Comparison of ENCODE assay signal across 8 mouse cellular contexts in the genomic region with DNA sequence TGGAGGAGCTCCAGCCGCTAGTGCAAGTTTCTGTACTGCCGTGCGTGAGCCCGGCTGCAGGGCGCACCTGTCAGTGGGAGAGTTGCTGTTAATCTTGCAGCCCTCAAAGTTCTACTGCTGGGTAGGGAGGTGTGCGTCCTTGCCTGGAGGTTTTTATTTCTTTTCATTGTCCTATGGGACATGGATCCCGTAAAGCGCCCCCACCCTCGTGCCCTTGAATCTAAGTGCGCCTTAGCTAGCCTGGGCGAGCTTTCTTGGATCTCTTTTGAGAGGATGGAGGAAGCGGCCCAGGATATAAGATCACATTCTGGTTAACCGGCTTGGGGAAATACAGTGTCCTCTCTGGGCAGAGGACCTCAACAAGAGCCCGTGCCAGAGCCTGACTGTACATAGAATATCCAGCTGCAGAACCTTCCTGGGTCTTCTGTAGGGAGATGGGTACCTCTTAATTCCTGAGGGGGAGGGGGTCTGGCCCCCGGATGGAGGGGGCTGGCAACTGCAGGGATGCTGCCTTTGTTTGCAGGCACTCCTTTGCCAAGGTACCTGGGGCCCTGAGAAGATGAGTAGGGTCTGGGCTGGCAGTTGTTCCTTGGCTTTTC. TPM values are rescaled to one million over a fixed set of nuclear protein-coding genes. Genes with fewer than 3 reads are reported as not detected.
DNase-seq lines count a peak whose midpoint lies in the region; ATAC-seq and TF ChIP-seq lines count a peak whose summit lies in the region.

No protein-coding gene starts in this region.

- peaks cover 13% of the 10 kb centered on the region for H3K4me1 ChIP-seq in heart, adult 2 months (ENCODE audit: control insufficient read depth, insufficient read depth, low read length)
- no peaks in the 10 kb centered on the region for H3K4me1 ChIP-seq in bone marrow macrophage, adult 2 months (ENCODE audit: control insufficient read depth, insufficient read depth, low read length)
- peaks cover 20% of the 10 kb centered on the region for H3K4me1 ChIP-seq in heart, embryonic 16.5 days (ENCODE audit: control insufficient read depth, insufficient read depth, low read length)
- peaks cover 34% of the 10 kb centered on the region for H3K4me1 ChIP-seq in liver, embryonic 12.5 days
- peaks cover 19% of the 10 kb centered on the region for H3K4me1 ChIP-seq in stomach, embryonic 16.5 days (ENCODE audit: control insufficient read depth, insufficient read depth, low read length)

- H3K36me3 ChIP-seq in heart, adult 2 months (ENCODE audit: control insufficient read depth, insufficient read depth, low read length), result no peaks in the 10 kb centered on the region
- no peaks in the 10 kb centered on the region for H3K36me3 ChIP-seq in heart, embryonic 16.5 days (ENCODE audit: control insufficient read depth, insufficient read depth)
- peaks cover 20% of the 10 kb centered on the region for H3K36me3 ChIP-seq in liver, embryonic 12.5 days
- 0 out of 2 replicates have a peak, but pooled peaks cover 2% of the 10 kb centered on the region for H3K36me3 ChIP-seq in stomach, embryonic 16.5 days (ENCODE audit: control insufficient read depth, insufficient read depth, low read length)

- no peaks in the 10 kb centered on the region for H3K79me2 ChIP-seq in heart, adult 2 months (replicated peaks; ENCODE audit: control insufficient read depth, insufficient read depth, low read length)

- H3K9ac ChIP-seq in heart, adult 2 months (ENCODE audit: low read depth, low read length), result peak overlapping the region; percentile 80
- peak overlapping the region; percentile 74 for H3K9ac ChIP-seq in heart, embryonic 16.5 days (ENCODE audit: low read length)
- H3K9ac ChIP-seq in liver, embryonic 12.5 days, result no peak overlapping the region
- peak overlapping the region; percentile 71 for H3K9ac ChIP-seq in stomach, embryonic 16.5 days (ENCODE audit: low read length)

- H3K9me3 ChIP-seq in heart, embryonic 16.5 days (replicated peaks; ENCODE audit: control insufficient read depth, low read length), result no peaks in the 10 kb centered on the region
- H3K9me3 ChIP-seq in liver, embryonic 12.5 days (replicated peaks), result no peaks in the 10 kb centered on the region
- H3K9me3 ChIP-seq in stomach, embryonic 16.5 days (replicated peaks; ENCODE audit: control insufficient read depth, low read length), result no peaks in the 10 kb centered on the region

- H3K4me2 ChIP-seq in heart, embryonic 16.5 days (ENCODE audit: low read depth, low read length), result peak overlapping the region; percentile 100
- H3K4me2 ChIP-seq in liver, embryonic 12.5 days, result peak overlapping the region; percentile 73
- H3K4me2 ChIP-seq in stomach, embryonic 16.5 days (ENCODE audit: low read depth, low read length), result peak overlapping the region; percentile 99

- no peak for DNase-seq in heart, adult 2 months
- DNase-seq in heart, postnatal 4 days, result no peak
- DNase-seq in left cerebral cortex, adult 9 months (ENCODE audit: low spot score in 2 of 2), result no peak
- no peak for DNase-seq in MN1 (ENCODE audit: low spot score)

- TF ChIP-seq CTCF in heart, adult 2 months (IDR thresholded peaks at IDR 0.05), result no peak
- no peak for TF ChIP-seq CTCF in bone marrow macrophage, adult 2 months (IDR thresholded peaks at IDR 0.05; ENCODE audit: low read depth, low read length)

- TF ChIP-seq EP300 in heart, adult 2 months (IDR thresholded peaks at IDR 0.05; ENCODE audit: insufficient read depth, low read depth, low read length), result no peak

- ATAC-seq in heart, embryonic 16.5 days (replicated peaks; ENCODE audit: extremely low read depth, insufficient read depth, low FRiP score), result peak; percentile 15; the same call in 1 of the 2 replicates
- ATAC-seq in liver, embryonic 12.5 days, result no peak
- ATAC-seq in stomach, embryonic 16.5 days (ENCODE audit: insufficient read depth, low FRiP score), result no peak

- peak overlapping the region; percentile 72 for H3K27ac ChIP-seq in heart, adult 2 months
- H3K27ac ChIP-seq in bone marrow macrophage, adult 2 months (ENCODE audit: insufficient read depth, low read depth, low read length), result no peak overlapping the region
- H3K27ac ChIP-seq in heart, embryonic 16.5 days (ENCODE audit: low read length), result no peak overlapping the region
- H3K27ac ChIP-seq in liver, embryonic 12.5 days, result no peak overlapping the region
- no peak overlapping the region for H3K27ac ChIP-seq in stomach, embryonic 16.5 days (ENCODE audit: low read length)

- no peaks in the 10 kb centered on the region for H3K27me3 ChIP-seq in heart, adult 2 months (ENCODE audit: control insufficient read depth, insufficient read depth, low read length)
- H3K27me3 ChIP-seq in heart, embryonic 16.5 days (ENCODE audit: control insufficient read depth, insufficient read depth, low read length), result peaks cover 15% of the 10 kb centered on the region
- peaks cover 78% of the 10 kb centered on the region for H3K27me3 ChIP-seq in liver, embryonic 12.5 days (replicated peaks)
- H3K27me3 ChIP-seq in stomach, embryonic 16.5 days (ENCODE audit: control insufficient read depth, insufficient read depth, low read length), result peaks cover 7% of the 10 kb centered on the region

- H3K4me3 ChIP-seq in heart, adult 2 months, result peak overlapping the region; percentile 76
- H3K4me3 ChIP-seq in bone marrow macrophage, adult 2 months (ENCODE audit: insufficient read depth, low read length), result peak overlapping the region; percentile 48
- peak overlapping the region; percentile 67 for H3K4me3 ChIP-seq in heart, embryonic 16.5 days (ENCODE audit: low read length)
- H3K4me3 ChIP-seq in liver, embryonic 12.5 days, result peak overlapping the region; percentile 48
- H3K4me3 ChIP-seq in stomach, embryonic 16.5 days (replicated peaks; ENCODE audit: low read length), result peak overlapping the region; percentile 60

- no peak for TF ChIP-seq POLR2A in heart, adult 2 months (IDR thresholded peaks at IDR 0.05; ENCODE audit: insufficient read depth, low read depth, low read length)
- TF ChIP-seq POLR2A in bone marrow macrophage, adult 2 months (IDR thresholded peaks at IDR 0.05; ENCODE audit: borderline replicate concordance, low read depth, low read length), result no peak

- 2% methylated on average over 15 of the region's 15 CpGs for WGBS in heart, adult 2 months
- 2% methylated on average over 15 of the region's 15 CpGs for WGBS in heart, embryonic 16.5 days
- WGBS in liver, embryonic 12.5 days (ENCODE audit: insufficient replicate concordance), result 4% methylated on average over 15 of the region's 15 CpGs
- under 1% methylated on average over 15 of the region's 15 CpGs for WGBS in stomach, embryonic 16.5 days

- intact Hi-C loops in heart, adult 2 months (cut with DNase I), result loop anchor here (2.0 to 5.0 kb wide), 3 partner anchors 33 to 154 kb away; no protein-coding TSS in a partner anchor

RNA-seq across cellular contexts. Expression of a gene that starts 1.4 kb away (rescaled TPM):
- total RNA-seq in heart, adult 2 months (2021), result under 1 TPM; 0.66 to 0.70 TPM
- polyA plus RNA-seq in heart, adult 2 months (2012; rRNA removed), result 1.1 and 3.7 TPM in 2 replicates
- total RNA-seq in heart, postnatal 4 days (2021), result 1 to 10 TPM; 1.3 to 2.4 TPM
- not detected in 2 replicates for polyA plus RNA-seq in bone marrow macrophage, adult 2 months (2012; ENCODE audit: insufficient read depth, insufficient read length, missing spikeins)
- polyA plus RNA-seq in heart, embryonic 16.5 days (2015; fragmentation: Nextera tagmentation; extraction: Ambion mirVana), result 0.22 and 0.26 TPM in 2 replicates
- 0.04 TPM in 2 replicates for polyA plus RNA-seq in liver, embryonic 12.5 days (2016; fragmentation: Nextera tagmentation; extraction: Ambion mirVana)
- 0.81 and 0.96 TPM in 2 replicates for polyA plus RNA-seq in stomach, embryonic 16.5 days (2015; fragmentation: Nextera tagmentation; extraction: Ambion mirVana)

RNA-seq across cellular contexts. Expression of a gene that starts 22.0 kb away (rescaled TPM):
- 10 to 100 TPM; 21.3 to 22.3 TPM for total RNA-seq in heart, adult 2 months (2021)
- 17.8 and 25.2 TPM in 2 replicates for polyA plus RNA-seq in heart, adult 2 months (2012; rRNA removed)
- 10 to 100 TPM; 25.1 to 30.1 TPM for total RNA-seq in heart, postnatal 4 days (2021)
- polyA plus RNA-seq in bone marrow macrophage, adult 2 months (2012; ENCODE audit: insufficient read depth, insufficient read length, missing spikeins), result 9.7 and 10.7 TPM in 2 replicates
- polyA plus RNA-seq in heart, embryonic 16.5 days (2015; fragmentation: Nextera tagmentation; extraction: Ambion mirVana), result 42.5 and 48.1 TPM in 2 replicates
- polyA plus RNA-seq in liver, embryonic 12.5 days (2016; fragmentation: Nextera tagmentation; extraction: Ambion mirVana), result 69.5 and 73.2 TPM in 2 replicates
- 58.2 and 59.1 TPM in 2 replicates for polyA plus RNA-seq in stomach, embryonic 16.5 days (2015; fragmentation: Nextera tagmentation; extraction: Ambion mirVana)
